Mouse (Mus musculus) ES-E14 (cell line): Measurements from ENCODE around the gene B4galt7. TPM values are rescaled to one million over a fixed set of nuclear protein-coding genes. Genes with fewer than 3 reads are reported as not detected.
A peak's percentile ranks its signal among the peaks of the same experiment; 100 is the strongest.

Source experiments
- DNase-seq: peaks from one replicate; pipeline ENCODE4 v3.0.0-alpha.2; 2013; ENCODE audit warnings: low read depth, low spot score
- H3K27ac ChIP-seq: 2 replicates; pipeline ENCODE4 v1.5.1; 2012; ENCODE audit warnings: low read depth, mild to moderate bottlenecking, low read length, moderate library complexity, mixed read lengths; ENCODE audit not compliant: poor library complexity, insufficient read depth, severe bottlenecking
- H3K36me3 ChIP-seq: 2 replicates; pipeline ENCODE4 v1.6.1; 2012; ENCODE audit warnings: mild to moderate bottlenecking, low read length, moderate library complexity, mixed read lengths; ENCODE audit not compliant: control insufficient read depth, poor library complexity, insufficient read depth, severe bottlenecking
- H3K4me1 ChIP-seq, 2 experiments: fragments of 150-350 bp in 1 of 2; sonication (generic) in 1 of 2; 2 replicates each; pipeline ENCODE4 v1.6.1; 2012; ENCODE audit warnings: low read length in 2 of 2, mild to moderate bottlenecking in 1 of 2, mixed read lengths in 1 of 2; ENCODE audit not compliant: control insufficient read depth in 2 of 2, insufficient read depth in 2 of 2, poor library complexity in 1 of 2
- H3K4me3 ChIP-seq, 2 experiments: fragments of 150-350 bp in 1 of 2; sonication (generic) in 1 of 2; 2 replicates each; pipeline ENCODE4 v1.5.1; 2012; ENCODE audit warnings: low read length in 2 of 2, low read depth in 1 of 2, mild to moderate bottlenecking in 1 of 2, mixed read lengths in 1 of 2; ENCODE audit not compliant: insufficient read depth in 1 of 2, poor library complexity in 1 of 2, severe bottlenecking in 1 of 2
- H3K9ac ChIP-seq: 2 replicates; pipeline ENCODE4 v1.6.1; 2012; ENCODE audit warnings: low read depth, mild to moderate bottlenecking, low read length, mixed read lengths; ENCODE audit not compliant: poor library complexity, insufficient read depth, severe bottlenecking
- H3K9me3 ChIP-seq: fragments of 150-350 bp; sonication (generic); 2 replicates; pipeline ENCODE4 v1.6.1; 2012; ENCODE audit warnings: low read depth, mild to moderate bottlenecking, low read length; ENCODE audit not compliant: control insufficient read depth, insufficient read depth
- CHD2 ChIP-seq: IDR thresholded peaks from 2 replicates; pipeline ENCODE4 v1.6.1; 2014; ENCODE audit warnings: mild to moderate bottlenecking, low read depth, low read length, inconsistent platforms
- HCFC1 ChIP-seq: IDR thresholded peaks from 2 replicates; pipeline ENCODE4 v1.6.1; 2012; ENCODE audit warnings: low read length, inconsistent platforms, borderline replicate concordance; ENCODE audit not compliant: insufficient read depth
- MAFK ChIP-seq: IDR thresholded peaks from 2 replicates; pipeline ENCODE4 v1.6.1; 2014; ENCODE audit warnings: mild to moderate bottlenecking, low read depth, low read length, inconsistent platforms; ENCODE audit not compliant: insufficient read depth
- ZC3H11A ChIP-seq: IDR thresholded peaks from 2 replicates; pipeline ENCODE4 v1.6.1; 2012; ENCODE audit warnings: low read depth, mild to moderate bottlenecking, inconsistent platforms, low read length, borderline replicate concordance
- ZNF384 ChIP-seq: IDR thresholded peaks from 2 replicates; pipeline ENCODE4 v1.6.1; 2012; ENCODE audit warnings: low read depth, low read length, inconsistent platforms
- in situ Hi-C, 2 experiments: fragments of 600-800 bp; cut with MboI; formaldehyde crosslinking; loops; one replicate each; pipeline ENCODE4 v1.15.1; 2025; ENCODE audit warnings: low sequenced_read_pairs in 2 of 2, inconsistent platforms in 1 of 2; ENCODE audit not compliant: unreplicated experiment in 2 of 2
- total RNA-seq: library from RNA; depleted of rRNA; stranded (reverse); fragments of 300-350 nt; gene quantifications from 2 replicates; pipeline ENCODE4 v1.2.3, GENCODE M21; 2012; rRNA removed

The B4galt7 gene
- 21.0 and 24.3 TPM in 2 replicates for total RNA-seq

DNA sequence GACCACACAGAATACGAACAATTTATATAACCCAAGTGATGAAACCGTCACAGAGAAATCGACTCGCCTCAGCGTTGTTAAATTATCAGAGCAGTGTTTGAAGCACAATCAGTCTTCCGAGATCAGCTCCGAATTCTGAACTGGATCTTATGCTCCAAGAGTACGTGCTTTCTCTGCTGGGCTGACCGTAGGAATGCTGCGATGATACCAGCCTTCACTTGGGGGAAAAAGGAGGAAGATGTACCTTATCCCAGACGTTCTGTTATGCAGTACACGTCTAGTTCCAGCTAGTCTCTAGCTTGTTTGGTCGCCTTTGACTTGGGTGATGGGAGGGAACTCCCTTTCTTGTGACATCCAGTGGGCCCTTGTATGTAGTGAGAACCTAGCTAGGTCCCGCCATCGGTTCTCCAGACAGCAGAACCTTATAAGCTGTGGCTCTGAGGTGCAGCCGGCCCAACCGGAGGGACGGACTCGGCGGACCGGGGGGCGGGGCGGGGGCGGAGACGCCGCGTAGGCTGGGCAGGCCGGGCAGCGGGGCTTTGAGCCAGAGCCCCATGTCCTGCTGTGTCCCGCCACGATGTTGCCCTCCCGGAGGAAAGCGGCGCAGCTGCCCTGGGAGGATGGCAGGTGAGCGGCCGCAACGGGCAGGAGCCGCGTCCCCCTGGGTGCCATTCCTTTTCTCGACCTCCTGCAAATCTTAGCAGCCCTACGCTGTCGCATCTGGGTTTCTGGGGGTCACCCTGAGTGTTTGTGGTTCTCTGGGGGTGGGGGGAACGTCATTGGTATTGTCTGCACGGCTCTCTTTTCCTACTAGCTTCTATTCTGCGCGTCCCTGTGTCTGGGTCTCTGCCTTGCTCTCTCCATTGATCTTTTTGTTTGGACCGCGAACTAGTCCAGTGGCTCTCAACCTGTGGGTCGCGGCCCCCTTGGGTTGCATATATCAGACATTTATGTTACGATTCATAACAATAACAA, at the start of gene B4galt7:
TSS of gene B4galt7 (plus strand) at position 331 of the 975 bp plus-strand sequence.
- Histone ChIP-seq H3K27ac (no peak within 1 kb of the TSS), H3K4me3 (peak within 1 kb of the TSS; percentile 70 to 83)
- in situ Hi-C loops, result no loop called here

GRCm38 (mm10) chr13:55555921-55556320, 43.8 kb upstream of the B4galt7 start:
- in situ Hi-C loops, result no loop called here
- H3K36me3 ChIP-seq, result peaks cover 23% of the 10 kb centered on the region

More for the DNA sequence above, at the start of gene B4galt7:
- peak; percentile 40 for DNase-seq
- H3K9me3 ChIP-seq, result no peaks in the 10 kb centered on the region
- H3K4me1 ChIP-seq, result peaks cover 0 to 5% of the 10 kb centered on the region in 2 experiments; a peak in 1 of 4 replicates
- H3K36me3 ChIP-seq, result peaks cover 24% of the 10 kb centered on the region
- H3K9ac ChIP-seq, result peak within 1 kb of the TSS; percentile 80
- TF ChIP-seq CHD2, result 0 out of 2 replicates have a peak, but pooled peaks have one; percentile 60
- TF ChIP-seq MAFK, result no peak
- TF ChIP-seq HCFC1, result peak; percentile 85
- TF ChIP-seq ZC3H11A, result no peak

DNA sequence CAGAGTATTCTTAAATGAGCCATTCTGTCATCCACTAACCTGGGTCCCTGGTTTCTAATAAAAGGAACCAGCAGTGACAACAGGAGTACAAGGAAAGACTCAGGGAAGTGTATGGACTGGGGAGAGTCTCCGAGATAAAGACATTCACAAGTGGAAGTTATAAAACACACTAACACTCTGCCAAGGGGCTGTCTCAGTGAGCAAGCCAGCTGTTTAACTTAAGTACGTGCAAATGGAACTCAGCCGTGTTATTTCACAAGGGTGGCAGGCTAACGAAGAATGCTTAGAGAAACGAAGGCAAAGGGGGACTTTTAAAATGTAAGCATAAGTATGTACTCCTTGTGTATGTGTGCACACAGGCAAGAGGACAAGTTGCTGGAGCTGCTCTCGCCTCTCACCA, 42.2 kb upstream of the B4galt7 start:
- Histone ChIP-seq H3K27ac (no peak overlapping the region), H3K9ac (no peak overlapping the region), H3K4me3 (no peak overlapping the region), H3K4me1 (no peaks in the 10 kb centered on the region), H3K36me3 (peaks cover 23% of the 10 kb centered on the region), H3K9me3 (no peaks in the 10 kb centered on the region)
- TF ChIP-seq CHD2 (no peak), ZNF384 (no peak), ZC3H11A (no peak), HCFC1 (no peak), MAFK (no peak)
- DNase-seq, result no peak
- in situ Hi-C loops, result no loop called here

More at GRCm38 (mm10) chr13:55555921-55556320, 43.8 kb upstream of the B4galt7 start:
- Histone ChIP-seq H3K4me3 (no peak overlapping the region), H3K9ac (no peak overlapping the region), H3K4me1 (no peaks in the 10 kb centered on the region), H3K27ac (no peak overlapping the region), H3K9me3 (no peaks in the 10 kb centered on the region)
- TF ChIP-seq HCFC1 (no peak), ZC3H11A (no peak), CHD2 (no peak), ZNF384 (no peak), MAFK (no peak)
- no peak for DNase-seq

GRCm38 (mm10) chr13:55563266-55563879, 36.3 kb upstream of the B4galt7 start:
- no peak overlapping the region for H3K9ac ChIP-seq
- H3K9me3 ChIP-seq, result no peaks in the 10 kb centered on the region
- peaks cover 9% of the 10 kb centered on the region; the same call in 1 of the 2 replicates for H3K36me3 ChIP-seq
- in situ Hi-C loops, result no loop called here
- TF ChIP-seq ZNF384 (no peak), ZC3H11A (no peak)
- no peaks in the 10 kb centered on the region for H3K4me1 ChIP-seq
- H3K27ac ChIP-seq, result no peak overlapping the region
- no peak for DNase-seq
- H3K4me3 ChIP-seq, result no peak overlapping the region
